Mouse (Mus musculus) neural tube, embryonic 13.5 days (tissue): Measurements from ENCODE around the gene Blvra. TPM values are rescaled to one million over a fixed set of nuclear protein-coding genes. Genes with fewer than 3 reads are reported as not detected.

Experiments
- ATAC-seq: fragments of 200-750 bp; cut with Nextera tagmentation; 2 replicates; pipeline ENCODE4 v1.8.0; 2017; ENCODE audit warnings: low read depth, mild to moderate bottlenecking, moderate TSS enrichment, moderate library complexity
- H3K27ac ChIP-seq: fragments of 300-500 bp; sonication (generic); replicated peaks from 2 replicates; pipeline ENCODE4 v1.5.1; 2015; ENCODE audit warnings: moderate library complexity, mild to moderate bottlenecking, inconsistent platforms
- H3K27me3 ChIP-seq: fragments of 300-500 bp; sonication (generic); 2 replicates; pipeline ENCODE4 v1.6.1; 2015; ENCODE audit warnings: mild to moderate bottlenecking, inconsistent platforms
- H3K36me3 ChIP-seq: fragments of 300-500 bp; sonication (generic); 2 replicates; pipeline ENCODE4 v1.6.1; 2015; ENCODE audit warnings: mild to moderate bottlenecking, inconsistent platforms
- H3K4me1 ChIP-seq: fragments of 300-500 bp; sonication (generic); replicated peaks from 2 replicates; pipeline ENCODE4 v1.6.1; 2015; ENCODE audit warnings: inconsistent platforms
- H3K4me2 ChIP-seq: fragments of 300-500 bp; sonication (generic); 2 replicates; pipeline ENCODE4 v1.6.1; 2015; ENCODE audit warnings: inconsistent platforms, mild to moderate bottlenecking, moderate library complexity
- H3K4me3 ChIP-seq: fragments of 300-500 bp; sonication (generic); 2 replicates; pipeline ENCODE4 v1.5.1; 2015; ENCODE audit warnings: mild to moderate bottlenecking, inconsistent platforms
- H3K9ac ChIP-seq: fragments of 300-500 bp; sonication (generic); 2 replicates; pipeline ENCODE4 v1.6.1; 2015; ENCODE audit warnings: moderate library complexity, mild to moderate bottlenecking, inconsistent platforms
- H3K9me3 ChIP-seq: fragments of 300-500 bp; sonication (generic); 2 replicates; pipeline ENCODE4 v1.6.1; 2016; ENCODE audit warnings: inconsistent platforms
- WGBS: fragments of 180-500 bp; shearing (Covaris S2); methylation state at CpG from one replicate; pipeline ENCODE4 v1.1.7; 2015; 5-methylcytosine and 5-hydroxymethylcytosine counted together
- microRNA-seq: library from miRNA; unstranded; fragments of <30 nt; microRNA quantifications from one replicate; pipeline ENCODE4, GENCODE M21; 2016
- polyA plus RNA-seq: library from polyadenylated mRNA; unstranded; fragments of >200 nt; fragmentation: Nextera tagmentation; extraction: Ambion mirVana; gene quantifications from 2 replicates; pipeline ENCODE4 v1.2.1, GENCODE M21; 2015

Gene Blvra
- polyA plus RNA-seq, 1 experiment from 2014 or later, result 33.7 TPM

GRCm38 (mm10) chr2:127139094-127139493, 68.6 kb downstream of the Blvra start:
- Histone ChIP-seq H3K9ac (no peak overlapping the region), H3K36me3 (peaks cover 7% of the 10 kb centered on the region; the same call in 1 of the 2 replicates), H3K9me3 (no peaks in the 10 kb centered on the region), H3K27ac (no peak overlapping the region), H3K4me2 (no peak overlapping the region), H3K4me1 (peaks cover 46% of the 10 kb centered on the region), H3K4me3 (no peak overlapping the region), H3K27me3 (0 out of 2 replicates have a peak, but pooled peaks cover 3% of the 10 kb centered on the region)
- 96% methylated on average over 8 of the region's 8 CpGs for WGBS
- ATAC-seq, result no peak

- H3K4me1 ChIP-seq, result peaks cover 41% of the 10 kb centered on the region
- H3K9ac ChIP-seq, result no peak overlapping the region
- 97% methylated on average over 1 of the region's 1 CpGs for WGBS
- no peak overlapping the region for H3K4me3 ChIP-seq
- 0 out of 2 replicates have a peak, but pooled peaks cover 4% of the 10 kb centered on the region for H3K27me3 ChIP-seq
- H3K9me3 ChIP-seq, result no peaks in the 10 kb centered on the region
- no peak for ATAC-seq
- no peak overlapping the region for H3K4me2 ChIP-seq
- H3K36me3 ChIP-seq, result peaks cover 7% of the 10 kb centered on the region; the same call in 1 of the 2 replicates
- no peak overlapping the region for H3K27ac ChIP-seq
Measured at GRCm38 (mm10) chr2:127139605-127140004, 69.1 kb downstream of the Blvra start.

- 0 out of 2 replicates have a peak, but pooled peaks cover 4% of the 10 kb centered on the region for H3K27me3 ChIP-seq
- no peak for ATAC-seq
- peaks cover 39% of the 10 kb centered on the region for H3K4me1 ChIP-seq
- H3K4me2 ChIP-seq, result no peak overlapping the region
- WGBS, result 97% methylated on average over 7 of the region's 7 CpGs
- no peaks in the 10 kb centered on the region for H3K9me3 ChIP-seq
- H3K27ac ChIP-seq, result no peak overlapping the region
- H3K9ac ChIP-seq, result no peak overlapping the region
- no peak overlapping the region for H3K4me3 ChIP-seq
- H3K36me3 ChIP-seq, result peaks cover 7% of the 10 kb centered on the region; the same call in 1 of the 2 replicates
Measured at GRCm38 (mm10) chr2:127140011-127140410, 69.5 kb downstream of the Blvra start.

GRCm38 (mm10) chr2:127142031-127142430, 71.6 kb downstream of the Blvra start:
- Histone ChIP-seq H3K9ac (peak overlapping the region; percentile 71; the same call in 1 of the 2 replicates), H3K4me2 (peak overlapping the region; percentile 79), H3K4me3 (peak overlapping the region; percentile 60; the same call in 1 of the 2 replicates), H3K9me3 (no peaks in the 10 kb centered on the region), H3K4me1 (peaks cover 28% of the 10 kb centered on the region), H3K27me3 (0 out of 2 replicates have a peak, but pooled peaks cover 4% of the 10 kb centered on the region), H3K36me3 (peaks cover 7% of the 10 kb centered on the region; the same call in 1 of the 2 replicates), H3K27ac (no peak overlapping the region)
- ATAC-seq, result no peak
- 89% methylated on average over 10 of the region's 10 CpGs for WGBS

- H3K9me3 ChIP-seq, result no peaks in the 10 kb centered on the region
- WGBS, result 14% methylated on average over 6 of the region's 6 CpGs
- H3K4me2 ChIP-seq, result peak overlapping the region; percentile 79
- H3K27ac ChIP-seq, result no peak overlapping the region
- 0 out of 2 replicates have a peak, but pooled peaks cover 4% of the 10 kb centered on the region for H3K27me3 ChIP-seq
- H3K4me3 ChIP-seq, result peak overlapping the region; percentile 60
- peak overlapping the region; percentile 71 for H3K9ac ChIP-seq
- peaks cover 21% of the 10 kb centered on the region for H3K4me1 ChIP-seq
- H3K36me3 ChIP-seq, result peaks cover 7% of the 10 kb centered on the region; the same call in 1 of the 2 replicates
- ATAC-seq, result 0 out of 2 replicates have a peak, but pooled peaks have one; percentile 5
Measured at GRCm38 (mm10) chr2:127142577-127143157, 72.2 kb downstream of the Blvra start.

- Histone ChIP-seq H3K9ac (peak within 1 kb of the TSS; percentile 71), H3K36me3 (peaks cover 7% of the 10 kb centered on the region; the same call in 1 of the 2 replicates), H3K9me3 (no peaks in the 10 kb centered on the region), H3K27me3 (0 out of 2 replicates have a peak, but pooled peaks cover 4% of the 10 kb centered on the region), H3K27ac (no peak within 1 kb of the TSS), H3K4me3 (peak within 1 kb of the TSS; percentile 60), H3K4me1 (peaks cover 18% of the 10 kb centered on the region), H3K4me2 (peak within 1 kb of the TSS; percentile 79)
- ATAC-seq, result peak; percentile 82
- 3% methylated on average over 31 of the region's 31 CpGs for WGBS
Measured at GRCm38 (mm10) chr2:127143158-127144063, 72.9 kb downstream of the Blvra start, which contains the start of gene Itpripl1. Gene Itpripl1, minus strand, starts transcription at chr2:127143442.

GRCm38 (mm10) chr2:127145699-127146098, 75.2 kb downstream of the Blvra start:
- Histone ChIP-seq H3K4me2 (no peak overlapping the region), H3K4me1 (peaks cover 18% of the 10 kb centered on the region), H3K36me3 (no peaks in the 10 kb centered on the region; the same call in 1 of the 2 replicates), H3K9ac (no peak overlapping the region), H3K4me3 (no peak overlapping the region), H3K27me3 (0 out of 2 replicates have a peak, but pooled peaks cover 4% of the 10 kb centered on the region), H3K9me3 (no peaks in the 10 kb centered on the region; the same call in 1 of the 2 replicates), H3K27ac (no peak overlapping the region)
- ATAC-seq, result no peak
- WGBS, result 91% methylated on average over 3 of the region's 3 CpGs

Small RNAs within 50 kb of the gene (microRNA-seq; reads per million reads assigned to microRNA genes)
- not detected for gene Gm24081

Other genes starting within 250 kb of the Blvra start
- gene Trpm7, start 194.4 kb upstream of the Blvra start, polyA plus RNA-seq, result 30.0 and 36.1 TPM in 2 replicates
- 28.5 and 34.5 TPM in 2 replicates for gene Sppl2a, start 137.4 kb upstream of the Blvra start, polyA plus RNA-seq
- gene Ap4e1, start 61.9 kb upstream of the Blvra start, polyA plus RNA-seq, result 10.4 and 12.3 TPM in 2 replicates
- gene Ncaph, start 63.3 kb downstream of the Blvra start, polyA plus RNA-seq, result 19.8 and 21.2 TPM in 2 replicates
- gene Itpripl1, start 72.8 kb downstream of the Blvra start, polyA plus RNA-seq, result 15.0 and 16.4 TPM in 2 replicates
- 1.4 and 1.8 TPM in 2 replicates for gene 1810024B03Rik, start 137.6 kb downstream of the Blvra start, polyA plus RNA-seq
- 47.8 and 52.6 TPM in 2 replicates for gene Snrnp200, start 137.7 kb downstream of the Blvra start, polyA plus RNA-seq
- 59.2 and 65.8 TPM in 2 replicates for gene Ciao1, start 177.2 kb downstream of the Blvra start, polyA plus RNA-seq
- 43.7 and 45.4 TPM in 2 replicates for gene Tmem127, start 177.2 kb downstream of the Blvra start, polyA plus RNA-seq
- 71.7 and 78.6 TPM in 2 replicates for gene Stard7, start 199.6 kb downstream of the Blvra start, polyA plus RNA-seq